Mouse (Mus musculus): ENCODE results near the gene 1700021F05Rik. TPM values are rescaled to one million over a fixed set of nuclear protein-coding genes. Genes with fewer than 3 reads are reported as not detected.

1700021F05Rik gene
- polyA plus RNA-seq, 1 experiment from 2014 or later = 90.8 TPM

GRCm38 (mm10) chr10:43490846-43491245 is 49.9 kb downstream of the 1700021F05Rik start:
- ATAC-seq (ENCODE audit: insufficient number of reproducible peaks, insufficient read depth, low FRiP score, low read depth) = no peak
- no peak overlapping the region; the same call in 1 of the 2 replicates for H3K9ac ChIP-seq (ENCODE audit: low read length)
- no peak overlapping the region for H3K4me3 ChIP-seq (ENCODE audit: control insufficient read depth in 1 of 2, insufficient read depth in 1 of 2, low read depth in 1 of 2, low read length in 2 of 2)
- peaks cover 22 to 33% of the 10 kb centered on the region in 2 experiments for H3K4me1 ChIP-seq (ENCODE audit: control insufficient read depth in 2 of 2, insufficient read depth in 2 of 2, low read length in 2 of 2)
- H3K4me2 ChIP-seq (ENCODE audit: low read length) = no peak overlapping the region
- peaks cover 17% of the 10 kb centered on the region for H3K36me3 ChIP-seq (ENCODE audit: control insufficient read depth, insufficient read depth, low read length)
- H3K9me3 ChIP-seq (ENCODE audit: control insufficient read depth, low read length) = no peaks in the 10 kb centered on the region
- no peaks in the 10 kb centered on the region for H3K27me3 ChIP-seq (ENCODE audit: control insufficient read depth, insufficient read depth, low read length)
- H3K27ac ChIP-seq (replicated peaks in 1 of 2; ENCODE audit: control insufficient read depth in 1 of 2, insufficient read depth in 1 of 2, low read depth in 2 of 2, low read length in 2 of 2) = no peak overlapping the region
- WGBS = 77% methylated on average over 5 of the region's 5 CpGs

- WGBS = 59% methylated on average over 8 of the region's 8 CpGs
- Histone ChIP-seq H3K36me3 (ENCODE audit: control insufficient read depth, insufficient read depth, low read length) (0 out of 2 replicates have a peak, but pooled peaks cover 9% of the 10 kb centered on the region), H3K9me3 (ENCODE audit: control insufficient read depth, low read length) (no peaks in the 10 kb centered on the region), H3K9ac (ENCODE audit: low read length) (peak overlapping the region; percentile 28; the same call in 1 of the 2 replicates), H3K27me3 (ENCODE audit: control insufficient read depth, insufficient read depth, low read length) (no peaks in the 10 kb centered on the region), H3K27ac (replicated peaks in 1 of 2; ENCODE audit: control insufficient read depth in 1 of 2, insufficient read depth in 1 of 2, low read depth in 2 of 2, low read length in 2 of 2) (peak overlapping the region; percentile 34 to 64; a peak in 3 of 4 replicates), H3K4me1 (ENCODE audit: control insufficient read depth in 2 of 2, insufficient read depth in 2 of 2, low read length in 2 of 2) (peaks cover 22 to 36% of the 10 kb centered on the region in 2 experiments), H3K4me3 (ENCODE audit: control insufficient read depth in 1 of 2, insufficient read depth in 1 of 2, low read depth in 1 of 2, low read length in 2 of 2) (no peak overlapping the region), H3K4me2 (ENCODE audit: low read length) (peak overlapping the region; percentile 31)
- no peak for ATAC-seq (ENCODE audit: insufficient number of reproducible peaks, insufficient read depth, low FRiP score, low read depth)
Measured at GRCm38 (mm10) chr10:43490034-43490433, 50.8 kb downstream of the 1700021F05Rik start.

DNA sequence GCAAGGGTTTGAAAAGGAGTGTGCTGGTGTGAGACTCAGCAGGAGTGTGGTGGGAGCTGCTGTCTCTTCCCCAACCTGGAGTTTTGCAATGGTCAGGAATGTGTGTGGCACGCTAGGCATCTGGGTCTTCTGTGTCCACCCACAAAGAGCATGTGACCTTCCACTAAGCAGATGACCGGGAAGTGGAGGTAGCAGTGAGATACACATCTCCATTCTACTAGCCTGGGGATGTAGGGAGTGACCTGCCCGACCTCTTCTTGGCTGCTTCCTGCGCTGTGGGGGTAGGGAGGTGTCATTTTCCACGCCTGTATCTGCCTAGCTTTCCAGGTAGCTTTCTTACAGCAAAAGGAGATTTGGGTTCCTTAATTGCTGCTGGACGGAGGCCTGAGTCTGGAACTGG is 51.2 kb downstream of the 1700021F05Rik start:
- 26% methylated on average over 6 of the region's 6 CpGs for WGBS
- no peaks in the 10 kb centered on the region for H3K9me3 ChIP-seq (ENCODE audit: control insufficient read depth, low read length)
- H3K27ac ChIP-seq (replicated peaks in 1 of 2; ENCODE audit: control insufficient read depth in 1 of 2, insufficient read depth in 1 of 2, low read depth in 2 of 2, low read length in 2 of 2) = peak overlapping the region; percentile 34 to 64; a peak in 3 of 4 replicates
- H3K4me2 ChIP-seq (ENCODE audit: low read length) = peak overlapping the region; percentile 31
- H3K9ac ChIP-seq (ENCODE audit: low read length) = peak overlapping the region; percentile 28; the same call in 1 of the 2 replicates
- H3K36me3 ChIP-seq (ENCODE audit: control insufficient read depth, insufficient read depth, low read length) = 0 out of 2 replicates have a peak, but pooled peaks cover 4% of the 10 kb centered on the region
- no peaks in the 10 kb centered on the region for H3K27me3 ChIP-seq (ENCODE audit: control insufficient read depth, insufficient read depth, low read length)
- H3K4me1 ChIP-seq (ENCODE audit: control insufficient read depth in 2 of 2, insufficient read depth in 2 of 2, low read length in 2 of 2) = peaks cover 22 to 37% of the 10 kb centered on the region in 2 experiments
- no peak overlapping the region for H3K4me3 ChIP-seq (ENCODE audit: control insufficient read depth in 1 of 2, insufficient read depth in 1 of 2, low read depth in 1 of 2, low read length in 2 of 2)
- peak; percentile 51; the same call in 1 of the 2 replicates for ATAC-seq (ENCODE audit: insufficient number of reproducible peaks, insufficient read depth, low FRiP score, low read depth)

DNA sequence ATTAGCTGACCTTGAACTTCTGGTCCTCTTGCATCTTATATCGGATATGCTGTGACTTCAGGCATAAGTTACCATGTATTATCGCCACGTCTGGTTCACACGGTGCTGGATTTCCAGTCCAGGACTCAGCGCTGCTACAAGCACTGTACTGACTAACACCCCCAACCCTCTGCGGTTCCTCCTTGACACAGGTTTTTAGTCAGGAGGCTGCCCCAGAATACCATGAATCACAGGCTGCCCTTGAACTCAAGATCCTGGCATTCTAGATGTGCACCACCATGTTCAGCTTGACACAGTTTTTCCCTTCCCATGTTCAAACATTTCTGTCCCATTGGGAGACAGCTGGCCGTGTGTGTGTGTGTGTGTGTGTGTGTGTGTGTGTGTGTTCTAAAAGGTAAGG is 51.7 kb downstream of the 1700021F05Rik start:
- Histone ChIP-seq H3K9me3 (ENCODE audit: control insufficient read depth, low read length) (no peaks in the 10 kb centered on the region), H3K9ac (ENCODE audit: low read length) (no peak overlapping the region), H3K27me3 (ENCODE audit: control insufficient read depth, insufficient read depth, low read length) (no peaks in the 10 kb centered on the region), H3K4me2 (ENCODE audit: low read length) (peak overlapping the region; percentile 31), H3K36me3 (ENCODE audit: control insufficient read depth, insufficient read depth, low read length) (no peaks in the 10 kb centered on the region), H3K27ac (replicated peaks in 1 of 2; ENCODE audit: control insufficient read depth in 1 of 2, insufficient read depth in 1 of 2, low read depth in 2 of 2, low read length in 2 of 2) (peak overlapping the region in 1 of 2 experiments; percentile 64; a peak in 3 of 4 replicates), H3K4me3 (ENCODE audit: control insufficient read depth in 1 of 2, insufficient read depth in 1 of 2, low read depth in 1 of 2, low read length in 2 of 2) (no peak overlapping the region), H3K4me1 (ENCODE audit: control insufficient read depth in 2 of 2, insufficient read depth in 2 of 2, low read length in 2 of 2) (peaks cover 24 to 37% of the 10 kb centered on the region in 2 experiments)
- WGBS = 74% methylated on average over 7 of the region's 7 CpGs
- ATAC-seq (ENCODE audit: insufficient number of reproducible peaks, insufficient read depth, low FRiP score, low read depth) = no peak

DNA sequence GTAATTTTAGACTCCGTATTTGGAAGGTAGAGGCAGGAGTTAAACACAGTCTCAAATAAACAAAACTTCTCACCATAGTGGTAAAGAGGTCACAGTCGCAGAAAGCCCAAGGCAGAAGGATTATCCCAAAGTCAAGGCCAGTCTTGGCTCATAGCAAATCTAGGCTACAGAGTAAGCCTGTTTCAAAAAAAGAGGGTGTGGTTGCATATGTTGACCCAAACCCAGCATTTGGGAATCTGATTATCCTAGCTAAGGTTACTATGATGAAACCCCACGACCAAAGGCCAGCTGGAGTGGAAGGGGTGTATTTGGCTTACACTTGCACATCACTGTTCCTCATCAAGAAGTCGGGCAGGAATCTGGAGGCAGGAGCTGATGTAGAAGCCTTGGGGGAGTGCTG is 52.5 kb downstream of the 1700021F05Rik start:
- ATAC-seq (ENCODE audit: insufficient number of reproducible peaks, insufficient read depth, low FRiP score, low read depth) = no peak
- WGBS = 84% methylated on average over 4 of the region's 4 CpGs
- Histone ChIP-seq H3K27ac (replicated peaks in 1 of 2; ENCODE audit: control insufficient read depth in 1 of 2, insufficient read depth in 1 of 2, low read depth in 2 of 2, low read length in 2 of 2) (no peak overlapping the region), H3K9me3 (ENCODE audit: control insufficient read depth, low read length) (no peaks in the 10 kb centered on the region), H3K4me2 (ENCODE audit: low read length) (no peak overlapping the region), H3K27me3 (ENCODE audit: control insufficient read depth, insufficient read depth, low read length) (no peaks in the 10 kb centered on the region), H3K9ac (ENCODE audit: low read length) (no peak overlapping the region), H3K4me1 (ENCODE audit: control insufficient read depth in 2 of 2, insufficient read depth in 2 of 2, low read length in 2 of 2) (peaks cover 26 to 43% of the 10 kb centered on the region in 2 experiments), H3K4me3 (ENCODE audit: control insufficient read depth in 1 of 2, insufficient read depth in 1 of 2, low read depth in 1 of 2, low read length in 2 of 2) (no peak overlapping the region), H3K36me3 (ENCODE audit: control insufficient read depth, insufficient read depth, low read length) (no peaks in the 10 kb centered on the region)

DNA sequence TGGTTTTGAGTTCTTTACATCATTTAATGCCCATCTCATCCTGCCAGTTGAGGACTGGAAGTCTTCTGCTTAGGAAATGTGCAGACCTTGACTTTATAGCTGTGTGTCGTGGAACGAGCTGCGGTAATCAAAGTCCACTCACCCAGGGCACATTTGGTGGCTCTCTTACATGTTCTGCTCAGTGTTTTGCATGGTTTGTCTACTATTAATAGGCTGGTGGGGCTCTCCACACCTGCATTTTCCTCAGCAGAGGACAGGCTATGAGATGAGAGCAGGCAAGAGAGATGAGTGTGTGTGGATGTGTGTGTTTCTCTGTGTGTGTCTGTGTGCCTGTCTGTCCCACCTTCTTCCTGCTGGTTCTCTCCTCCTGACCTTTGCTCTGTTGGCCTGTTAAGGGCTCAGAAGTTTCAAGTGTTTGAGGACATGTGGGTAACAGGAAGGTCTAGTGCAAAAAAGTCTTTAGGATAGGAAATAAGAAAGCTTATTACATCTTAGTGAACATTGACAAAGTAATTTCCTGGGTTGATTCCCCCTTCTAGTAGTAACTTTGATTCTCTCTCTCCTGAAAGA is 53.3 kb downstream of the 1700021F05Rik start:
- Histone ChIP-seq H3K9ac (ENCODE audit: low read length) (no peak overlapping the region), H3K27me3 (ENCODE audit: control insufficient read depth, insufficient read depth, low read length) (no peaks in the 10 kb centered on the region), H3K4me1 (ENCODE audit: control insufficient read depth in 2 of 2, insufficient read depth in 2 of 2, low read length in 2 of 2) (peaks cover 30 to 50% of the 10 kb centered on the region in 2 experiments), H3K4me2 (ENCODE audit: low read length) (no peak overlapping the region), H3K9me3 (ENCODE audit: control insufficient read depth, low read length) (no peaks in the 10 kb centered on the region), H3K27ac (replicated peaks in 1 of 2; ENCODE audit: control insufficient read depth in 1 of 2, insufficient read depth in 1 of 2, low read depth in 2 of 2, low read length in 2 of 2) (0 out of 4 replicates have a peak overlapping the region, but pooled peaks have one; percentile 6 to 14), H3K36me3 (ENCODE audit: control insufficient read depth, insufficient read depth, low read length) (no peaks in the 10 kb centered on the region), H3K4me3 (ENCODE audit: control insufficient read depth in 1 of 2, insufficient read depth in 1 of 2, low read depth in 1 of 2, low read length in 2 of 2) (no peak overlapping the region)
- no peak for ATAC-seq (ENCODE audit: insufficient number of reproducible peaks, insufficient read depth, low FRiP score, low read depth)
- WGBS = 59% methylated on average over 3 of the region's 3 CpGs

GRCm38 (mm10) chr10:43485751-43486268 is 55.0 kb downstream of the 1700021F05Rik start:
- H3K27me3 ChIP-seq (ENCODE audit: control insufficient read depth, insufficient read depth, low read length) = no peaks in the 10 kb centered on the region
- H3K36me3 ChIP-seq (ENCODE audit: control insufficient read depth, insufficient read depth, low read length) = no peaks in the 10 kb centered on the region
- H3K27ac ChIP-seq (replicated peaks in 1 of 2; ENCODE audit: control insufficient read depth in 1 of 2, insufficient read depth in 1 of 2, low read depth in 2 of 2, low read length in 2 of 2) = no peak overlapping the region
- H3K4me3 ChIP-seq (ENCODE audit: control insufficient read depth in 1 of 2, insufficient read depth in 1 of 2, low read depth in 1 of 2, low read length in 2 of 2) = no peak overlapping the region
- H3K9ac ChIP-seq (ENCODE audit: low read length) = no peak overlapping the region
- no peaks in the 10 kb centered on the region for H3K9me3 ChIP-seq (ENCODE audit: control insufficient read depth, low read length)
- no peak for ATAC-seq (ENCODE audit: insufficient number of reproducible peaks, insufficient read depth, low FRiP score, low read depth)
- 79% methylated on average over 6 of the region's 6 CpGs for WGBS
- H3K4me2 ChIP-seq (ENCODE audit: low read length) = no peak overlapping the region
- H3K4me1 ChIP-seq (ENCODE audit: control insufficient read depth in 2 of 2, insufficient read depth in 2 of 2, low read length in 2 of 2) = peaks cover 28 to 56% of the 10 kb centered on the region in 2 experiments
